Mouse (Mus musculus) heart, embryonic 16.5 days (tissue): ENCODE results near the gene Tmem132b. TPM values are rescaled to one million over a fixed set of nuclear protein-coding genes. Genes with fewer than 3 reads are reported as not detected.

Experiments
- ATAC-seq: fragments of 200-750 bp; cut with Nextera tagmentation; replicated peaks from 2 replicates; pipeline ENCODE4 v1.8.0; 2017; ENCODE audit warnings: moderate number of reproducible peaks; ENCODE audit not compliant: insufficient read depth, low FRiP score; ENCODE audit errors: extremely low read depth
- H3K27ac ChIP-seq: fragments of 300-500 bp; sonication (generic); 2 replicates; pipeline ENCODE4 v1.5.1; 2014; ENCODE audit warnings: mild to moderate bottlenecking, low read length, control low read depth, moderate library complexity
- H3K27me3 ChIP-seq: fragments of 300-500 bp; sonication (generic); 2 replicates; pipeline ENCODE4 v1.6.1; 2014; ENCODE audit warnings: low read length, mixed read lengths; ENCODE audit not compliant: control insufficient read depth, insufficient read depth
- H3K36me3 ChIP-seq: fragments of 300-500 bp; sonication (generic); 2 replicates; pipeline ENCODE4 v1.6.1; 2014; ENCODE audit not compliant: control insufficient read depth, insufficient read depth
- H3K4me1 ChIP-seq: fragments of 300-500 bp; sonication (generic); 2 replicates; pipeline ENCODE4 v1.6.1; 2014; ENCODE audit warnings: low read length, mixed read lengths; ENCODE audit not compliant: control insufficient read depth, insufficient read depth
- H3K4me2 ChIP-seq: fragments of 300-500 bp; sonication (generic); 2 replicates; pipeline ENCODE4 v1.6.1; 2014; ENCODE audit warnings: low read depth, mild to moderate bottlenecking, control low read depth, low read length
- H3K4me3 ChIP-seq: fragments of 300-500 bp; sonication (generic); 2 replicates; pipeline ENCODE4 v1.5.1; 2014; ENCODE audit warnings: mild to moderate bottlenecking, control low read depth, low read length
- H3K9ac ChIP-seq: fragments of 300-500 bp; sonication (generic); 2 replicates; pipeline ENCODE4 v1.6.1; 2014; ENCODE audit warnings: low read length, control low read depth
- H3K9me3 ChIP-seq: fragments of 300-500 bp; sonication (generic); replicated peaks from 2 replicates; pipeline ENCODE4 v1.6.1; 2016; ENCODE audit warnings: low read length; ENCODE audit not compliant: control insufficient read depth
- WGBS: fragments of 180-500 bp; shearing (Covaris S2); extraction: QIAGEN DNeasy Blood & Tissue Kit; methylation state at CpG from one replicate; pipeline ENCODE4 v1.1.7; 2014; 5-methylcytosine and 5-hydroxymethylcytosine counted together
- polyA plus RNA-seq: library from polyadenylated mRNA; unstranded; fragments of >200 nt; fragmentation: Nextera tagmentation; extraction: Ambion mirVana; gene quantifications from 2 replicates; pipeline ENCODE4 v1.2.1, GENCODE M21; 2015

Gene Tmem132b
- polyA plus RNA-seq, 1 experiment from 2014 or later, result not detected

DNA sequence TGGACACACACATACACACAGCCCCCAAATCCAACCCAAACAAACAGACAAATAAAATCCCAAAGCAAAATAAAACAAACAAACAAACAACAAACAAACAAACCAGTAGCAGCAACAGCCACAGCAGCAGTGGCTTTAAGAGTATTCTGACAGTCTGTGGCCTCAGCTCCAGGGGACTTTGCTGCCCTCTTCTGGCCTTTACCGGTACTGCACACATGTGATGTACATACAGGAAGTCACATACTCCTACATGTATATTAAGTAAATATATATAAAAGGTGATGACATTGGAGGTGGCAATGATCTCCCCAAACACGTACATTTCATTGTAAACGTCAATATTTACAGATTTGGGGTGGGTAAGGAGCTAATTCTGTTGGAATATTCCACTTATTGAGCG lies 5.1 kb upstream of the Tmem132b start:
- WGBS, result 66% methylated on average over 4 of the region's 4 CpGs
- H3K9me3 ChIP-seq, result peaks cover 7% of the 10 kb centered on the region; the same call in 1 of the 2 replicates
- H3K36me3 ChIP-seq, result no peaks in the 10 kb centered on the region

DNA sequence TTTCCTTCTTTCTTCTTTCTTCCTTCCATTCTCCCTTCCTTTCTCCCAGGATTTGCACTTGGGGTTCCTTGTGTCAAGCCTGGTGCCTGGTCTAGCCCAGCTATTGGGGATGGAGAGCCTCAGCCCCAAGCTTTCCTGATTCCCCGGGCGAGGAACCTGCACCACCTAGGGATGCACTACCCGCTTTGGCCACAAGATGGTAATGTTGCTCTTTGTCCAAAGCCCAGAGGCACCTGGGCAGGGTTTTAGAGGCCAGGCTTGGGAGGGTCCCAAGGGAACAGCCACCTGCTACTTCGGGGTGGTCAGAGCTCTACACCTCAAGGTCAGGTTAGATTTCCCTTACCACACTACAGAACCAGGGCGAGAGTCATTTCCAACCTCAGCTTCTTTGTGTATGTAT lies 2.5 kb upstream of the Tmem132b start:
- no peak for ATAC-seq
- 4% methylated on average over 5 of the region's 5 CpGs for WGBS
- Histone ChIP-seq H3K27me3 (peaks cover 55% of the 10 kb centered on the region), H3K4me2 (no peak overlapping the region), H3K27ac (no peak overlapping the region), H3K4me1 (peaks cover 4% of the 10 kb centered on the region; the same call in 1 of the 2 replicates), H3K4me3 (no peak overlapping the region), H3K36me3 (no peaks in the 10 kb centered on the region), H3K9ac (no peak overlapping the region), H3K9me3 (peaks cover 7% of the 10 kb centered on the region; the same call in 1 of the 2 replicates)

More for the DNA sequence above, 5.1 kb upstream of the Tmem132b start:
- Histone ChIP-seq H3K4me3 (no peak overlapping the region), H3K27me3 (peaks cover 28% of the 10 kb centered on the region), H3K4me2 (no peak overlapping the region), H3K27ac (no peak overlapping the region), H3K9ac (no peak overlapping the region), H3K4me1 (no peaks in the 10 kb centered on the region)
- no peak for ATAC-seq

DNA sequence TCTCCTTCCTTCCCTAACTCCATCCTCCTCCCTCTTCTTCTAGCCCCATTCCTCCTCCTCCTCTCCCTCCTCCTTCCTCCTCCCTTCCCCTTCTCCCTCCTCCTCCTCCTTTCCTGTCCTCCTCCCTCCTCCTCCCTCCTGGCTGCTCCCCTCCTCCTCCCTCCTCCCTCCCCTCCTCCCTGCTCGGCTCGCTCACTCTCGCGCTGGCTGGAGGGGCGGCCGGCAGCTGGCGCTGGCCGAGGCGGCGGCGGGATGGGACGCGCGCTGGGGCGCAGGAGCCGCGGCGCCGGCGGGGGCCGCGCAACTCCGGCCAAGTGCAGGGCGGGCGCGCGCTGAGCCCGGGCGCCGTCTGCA lies 594 bp downstream of the Tmem132b start:
- H3K9ac ChIP-seq, result peak overlapping the region; percentile 42; the same call in 1 of the 2 replicates
- H3K27me3 ChIP-seq, result peaks cover 82% of the 10 kb centered on the region
- peak overlapping the region; percentile 77 for H3K4me2 ChIP-seq
- no peaks in the 10 kb centered on the region for H3K9me3 ChIP-seq
- no peak overlapping the region for H3K27ac ChIP-seq
- H3K4me1 ChIP-seq, result peaks cover 4% of the 10 kb centered on the region; the same call in 1 of the 2 replicates
- ATAC-seq, result peak; percentile 50; the same call in 1 of the 2 replicates
- 0% methylated on average over 30 of the region's 30 CpGs for WGBS
- H3K4me3 ChIP-seq, result peak overlapping the region; percentile 54
- no peaks in the 10 kb centered on the region for H3K36me3 ChIP-seq

DNA sequence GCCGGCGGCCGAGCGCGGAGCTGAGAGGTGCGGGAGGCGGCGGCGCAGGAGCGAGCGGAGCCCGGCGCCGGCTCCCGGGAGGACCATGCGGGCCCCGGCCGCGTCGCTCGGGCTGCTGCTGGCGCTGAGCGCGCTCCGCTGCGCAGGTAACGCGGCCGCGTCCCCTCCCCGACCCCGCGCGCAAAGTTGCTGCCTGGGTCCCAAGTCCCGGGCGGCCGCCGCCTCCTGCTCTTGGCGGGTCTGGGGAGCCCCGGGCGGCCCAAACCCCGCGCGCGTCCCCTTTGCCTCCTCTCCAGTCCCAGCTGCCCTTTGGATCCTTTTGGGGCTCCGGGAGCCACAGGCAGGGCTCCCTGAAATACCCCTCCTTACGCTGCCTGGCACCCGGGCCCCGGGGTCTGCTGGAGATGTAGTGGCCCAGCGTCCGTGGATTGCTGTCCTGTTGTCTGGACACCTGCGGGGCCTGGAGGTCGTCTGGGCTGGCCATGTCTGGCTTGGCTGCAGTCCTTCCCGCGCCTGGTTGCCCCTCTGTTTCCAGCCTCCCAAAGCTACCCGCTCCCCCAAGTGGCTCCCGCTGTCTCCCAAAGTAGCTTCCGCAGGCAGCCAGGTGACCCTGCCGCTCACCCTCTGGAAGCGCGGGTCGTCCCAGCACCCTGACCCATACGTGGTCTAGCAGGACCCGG lies 1.1 kb downstream of the Tmem132b start:
- H3K9ac ChIP-seq, result peak overlapping the region; percentile 42
- under 1% methylated on average over 56 of the region's 64 CpGs for WGBS
- no peaks in the 10 kb centered on the region for H3K9me3 ChIP-seq
- H3K27ac ChIP-seq, result no peak overlapping the region
- ATAC-seq, result 0 out of 2 replicates have a peak, but pooled peaks have one; percentile 2
- H3K4me1 ChIP-seq, result peaks cover 4% of the 10 kb centered on the region; the same call in 1 of the 2 replicates
- peak overlapping the region; percentile 77 for H3K4me2 ChIP-seq
- H3K4me3 ChIP-seq, result peak overlapping the region; percentile 54
- peaks cover 82% of the 10 kb centered on the region for H3K27me3 ChIP-seq
- no peaks in the 10 kb centered on the region for H3K36me3 ChIP-seq

DNA sequence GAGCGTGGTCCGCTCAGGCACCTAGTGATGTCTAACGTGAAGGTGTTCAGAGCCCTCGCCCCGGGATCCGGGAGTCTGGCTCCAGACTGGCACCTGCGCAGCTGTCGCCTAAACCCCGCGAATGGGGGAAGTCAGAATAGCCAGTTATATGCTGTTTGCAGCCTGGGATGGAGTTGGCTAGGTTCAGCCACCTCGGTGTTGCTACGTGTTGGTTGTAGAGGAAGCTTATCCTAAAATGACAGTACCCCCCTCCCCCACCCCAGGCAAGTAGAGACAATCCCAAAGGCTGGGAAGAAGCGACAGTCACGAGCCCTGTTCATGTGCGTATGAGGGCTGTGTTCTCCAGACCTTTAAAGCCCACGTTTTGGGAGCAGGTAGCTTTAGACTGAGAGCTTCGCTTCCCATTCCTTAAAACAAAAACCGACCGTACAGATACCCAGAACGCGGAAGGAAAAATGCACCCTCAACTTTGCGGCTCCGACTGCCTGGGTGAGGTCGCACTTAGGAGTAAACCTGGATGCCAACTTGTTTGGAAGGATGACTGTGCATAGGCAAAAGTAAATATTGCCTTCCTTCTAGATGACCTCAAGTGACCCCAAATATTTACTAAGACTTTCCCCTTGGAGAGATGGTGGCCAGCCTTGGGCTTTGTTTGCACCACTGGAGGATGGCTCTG lies 1.8 kb downstream of the Tmem132b start:
- Histone ChIP-seq H3K4me2 (no peak overlapping the region; the same call in 1 of the 2 replicates), H3K27me3 (peaks cover 82% of the 10 kb centered on the region), H3K9me3 (no peaks in the 10 kb centered on the region), H3K4me3 (no peak overlapping the region), H3K27ac (no peak overlapping the region), H3K36me3 (no peaks in the 10 kb centered on the region), H3K9ac (no peak overlapping the region), H3K4me1 (peaks cover 4% of the 10 kb centered on the region; the same call in 1 of the 2 replicates)
- WGBS, result 3% methylated on average over 24 of the region's 24 CpGs
- no peak for ATAC-seq

DNA sequence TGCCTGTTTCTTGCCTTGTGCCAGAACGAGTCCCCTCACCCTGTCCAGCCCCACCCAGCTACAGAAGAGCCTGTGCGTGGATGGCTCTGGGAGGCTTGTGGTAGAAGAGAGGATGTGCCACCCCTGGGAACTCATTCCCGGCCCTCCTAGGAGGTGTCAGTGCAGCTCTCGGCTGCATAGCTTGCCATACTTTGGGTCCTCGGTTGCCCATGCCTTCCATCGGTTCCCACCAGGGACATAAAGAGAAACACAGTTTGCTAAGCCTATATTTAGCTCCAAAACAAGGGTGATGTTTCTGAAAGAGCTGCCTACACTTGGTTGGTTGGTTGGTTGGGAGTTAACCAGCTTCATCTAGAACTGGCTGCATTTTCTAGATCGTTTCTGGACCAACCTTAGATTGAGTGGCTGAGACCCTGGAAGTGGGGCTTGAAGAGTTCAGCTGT lies 2.6 kb downstream of the Tmem132b start:
- WGBS, result 9% methylated on average over 7 of the region's 7 CpGs
- peaks cover 79% of the 10 kb centered on the region for H3K27me3 ChIP-seq
- no peak overlapping the region for H3K4me3 ChIP-seq
- H3K36me3 ChIP-seq, result no peaks in the 10 kb centered on the region
- H3K9me3 ChIP-seq, result no peaks in the 10 kb centered on the region
- no peak overlapping the region for H3K9ac ChIP-seq
- H3K27ac ChIP-seq, result no peak overlapping the region
- H3K4me2 ChIP-seq, result no peak overlapping the region
- ATAC-seq, result no peak
- H3K4me1 ChIP-seq, result peaks cover 4% of the 10 kb centered on the region; the same call in 1 of the 2 replicates

DNA sequence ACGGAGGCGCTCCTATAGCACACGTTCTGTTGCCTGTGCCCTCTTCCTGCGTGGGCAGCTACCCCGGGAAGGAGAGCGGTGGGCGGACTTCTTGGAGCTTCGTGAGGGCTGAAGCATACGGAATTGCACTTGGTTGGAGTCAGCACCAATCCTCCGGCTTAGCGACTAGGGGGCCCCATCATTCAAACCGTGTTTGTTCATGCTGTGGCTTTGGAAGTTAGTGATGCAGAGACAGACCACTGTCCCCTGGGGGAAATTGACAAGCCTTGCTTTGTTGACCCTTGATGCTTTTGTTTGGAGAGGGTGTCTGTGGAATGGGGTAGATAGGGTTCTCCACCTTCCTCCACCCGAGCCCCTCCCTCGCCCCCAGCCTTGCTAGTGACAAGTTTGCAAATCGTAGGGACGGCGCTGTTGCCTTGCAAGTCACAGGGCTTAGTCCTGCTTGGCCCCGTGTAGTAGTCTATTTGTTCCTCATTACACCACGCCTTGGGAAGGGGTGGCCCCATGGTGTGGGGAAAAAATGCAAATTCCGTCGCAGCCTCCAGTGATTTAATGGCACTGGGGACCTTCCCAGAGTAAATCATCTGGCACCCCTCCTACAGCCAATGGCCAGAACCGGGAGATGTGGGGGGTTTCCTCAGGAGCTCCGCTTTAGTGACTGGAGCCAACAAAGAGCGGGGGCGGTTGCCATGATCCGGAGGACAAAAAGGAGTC lies 3.2 kb downstream of the Tmem132b start:
- 3% methylated on average over 26 of the region's 26 CpGs for WGBS
- peaks cover 73% of the 10 kb centered on the region for H3K27me3 ChIP-seq
- ATAC-seq, result no peak

DNA sequence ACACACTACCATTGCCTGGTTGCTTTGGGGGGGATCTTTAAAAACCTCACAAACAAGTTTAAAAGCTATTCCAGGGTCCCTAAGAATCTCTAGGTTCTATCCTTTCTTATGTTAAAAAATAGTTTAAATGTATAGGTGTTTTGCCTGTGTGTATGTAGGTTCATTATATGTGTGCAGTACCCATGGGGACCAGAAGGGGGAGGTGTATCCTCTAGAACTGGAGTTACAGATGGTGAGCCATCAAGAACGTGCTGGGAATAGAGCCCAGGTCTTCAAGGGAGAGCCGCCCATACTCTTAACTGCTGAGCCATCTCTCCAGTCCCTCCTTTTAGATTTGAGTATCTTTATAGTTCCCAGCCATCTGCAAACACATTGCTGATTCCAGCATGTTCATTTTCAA lies 13.5 kb downstream of the Tmem132b start:
- ATAC-seq, result no peak
- WGBS, result 77% methylated on average over 2 of the region's 2 CpGs
- H3K36me3 ChIP-seq, result no peaks in the 10 kb centered on the region

More for the DNA sequence above, 3.2 kb downstream of the Tmem132b start:
- Histone ChIP-seq H3K9ac (no peak overlapping the region), H3K27ac (no peak overlapping the region), H3K9me3 (no peaks in the 10 kb centered on the region), H3K36me3 (no peaks in the 10 kb centered on the region), H3K4me3 (no peak overlapping the region), H3K4me1 (peaks cover 4% of the 10 kb centered on the region; the same call in 1 of the 2 replicates), H3K4me2 (no peak overlapping the region)

More for the DNA sequence above, 13.5 kb downstream of the Tmem132b start:
- H3K4me3 ChIP-seq, result no peak overlapping the region
- no peak overlapping the region for H3K27ac ChIP-seq
- H3K4me1 ChIP-seq, result no peaks in the 10 kb centered on the region
- peaks cover 4% of the 10 kb centered on the region; the same call in 1 of the 2 replicates for H3K9me3 ChIP-seq
- H3K27me3 ChIP-seq, result peaks cover 12% of the 10 kb centered on the region
- no peak overlapping the region for H3K9ac ChIP-seq
- H3K4me2 ChIP-seq, result no peak overlapping the region
